Mouse (Mus musculus): ENCODE results near the gene Cry2. TPM values are rescaled to one million over a fixed set of nuclear protein-coding genes. Genes with fewer than 3 reads are reported as not detected.
A peak's percentile ranks its signal among the peaks of the same experiment; 100 is the strongest.

Cry2 gene
- polyA plus RNA-seq, 1 experiment from 2014 or later = 36.6 TPM

DNA sequence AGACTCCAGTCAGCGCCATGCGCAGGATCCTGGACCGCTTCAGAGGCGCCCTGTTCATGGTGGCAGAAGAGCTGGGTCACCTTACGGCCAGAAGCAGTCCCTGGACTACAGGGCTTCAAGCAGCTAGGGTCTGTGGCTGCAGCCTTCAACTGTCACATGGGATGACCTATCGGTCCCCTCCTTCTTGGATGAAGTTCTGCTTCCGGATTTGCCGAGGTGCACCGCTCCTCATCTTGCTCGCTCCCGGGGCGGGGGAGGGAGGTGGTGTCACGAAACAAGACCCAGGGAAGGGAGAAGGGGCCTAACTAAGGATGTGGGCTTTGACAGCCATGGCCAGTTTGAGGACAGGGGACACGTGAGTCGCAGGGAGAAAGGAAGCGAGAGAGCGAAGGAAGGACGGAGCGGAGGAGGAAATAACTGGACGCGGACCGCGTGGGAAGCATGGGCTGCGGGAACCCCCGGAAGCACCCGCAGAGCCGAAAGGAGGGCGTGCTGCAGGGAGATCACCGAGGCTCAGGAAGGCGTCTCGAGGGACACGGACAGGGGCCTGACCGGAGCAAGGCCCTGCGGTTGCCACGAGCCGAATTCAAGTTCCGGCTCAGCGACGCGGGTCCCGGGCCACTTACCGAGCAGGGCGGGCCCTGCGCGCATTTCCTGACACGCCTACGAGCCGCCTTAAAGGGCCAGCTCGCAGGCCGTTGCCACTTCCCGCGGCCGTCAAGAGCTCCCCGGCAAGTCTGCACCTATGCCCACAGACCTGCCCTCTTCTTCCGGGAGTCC is 25.5 kb upstream of the Cry2 start:
- peak overlapping the region; percentile 85 for H3K4me2 ChIP-seq (replicated peaks; ENCODE audit: low read depth, low read length)
- DNase-seq (ENCODE audit: low spot score) (peak; percentile 92), ATAC-seq (peak; percentile 92)
- H3K4me1 ChIP-seq (ENCODE audit: insufficient read depth, low read depth, low read length) = peaks cover 12% of the 10 kb centered on the region
- TF ChIP-seq EP300 (IDR thresholded peaks at IDR 0.05) (no peak), CTCF (IDR thresholded peaks at IDR 0.05) (no peak)
- H3K36me3 ChIP-seq (ENCODE audit: insufficient read depth, low read length) = peaks cover under 1% of the 10 kb centered on the region; the same call in 1 of the 2 replicates
- H3K9me3 ChIP-seq (ENCODE audit: low read length) = no peaks in the 10 kb centered on the region
- peak overlapping the region; percentile 4 for H3K27ac ChIP-seq (ENCODE audit: low read length)
- under 1% methylated on average over 53 of the region's 55 CpGs for whole genome bisulfite sequencing
- peak overlapping the region; percentile 30 for H3K9ac ChIP-seq (replicated peaks; ENCODE audit: low read depth)
- H3K27me3 ChIP-seq (replicated peaks; ENCODE audit: insufficient read depth, low read length) = no peaks in the 10 kb centered on the region
- H3K4me3 ChIP-seq (ENCODE audit: low read depth, low read length) = peak overlapping the region; percentile 47

- no peak overlapping the region for H3K27ac ChIP-seq (ENCODE audit: low read length)
These were observed 24.6 kb upstream of the Cry2 start for GRCm38 (mm10) chr2:92458481-92458880.

DNA sequence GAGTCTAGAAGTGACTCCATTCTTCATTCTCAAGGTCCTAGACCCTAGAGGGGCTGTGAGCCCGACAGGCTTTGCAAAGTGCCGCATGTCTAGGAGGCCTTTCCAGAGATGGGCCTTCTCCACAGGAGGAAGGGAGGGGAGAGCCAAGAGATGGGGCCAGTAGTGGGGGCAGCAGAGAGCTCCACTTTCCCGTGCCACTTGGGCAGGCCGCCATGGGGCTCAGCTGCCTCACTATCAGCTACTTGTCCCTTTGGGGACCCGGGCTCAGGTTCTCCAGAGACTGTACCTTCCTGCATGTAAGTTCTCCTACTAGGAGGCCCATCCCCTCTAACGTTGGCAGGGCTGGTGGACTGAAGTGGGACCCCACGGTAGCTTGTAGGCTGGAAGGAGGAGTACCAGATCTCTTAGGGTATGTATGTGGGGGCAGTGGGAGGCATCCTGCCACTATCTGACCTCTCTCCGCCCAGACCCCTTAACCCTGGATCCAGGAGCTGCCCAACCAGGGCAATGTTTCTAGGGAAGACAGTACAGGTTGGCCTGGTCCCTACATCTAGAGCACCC is 23.2 kb upstream of the Cry2 start:
- Histone ChIP-seq H3K4me3 (ENCODE audit: low read depth, low read length) (no peak overlapping the region), H3K27ac (ENCODE audit: low read length) (no peak overlapping the region), H3K36me3 (ENCODE audit: insufficient read depth, low read length) (peaks cover 8% of the 10 kb centered on the region), H3K27me3 (replicated peaks; ENCODE audit: insufficient read depth, low read length) (no peaks in the 10 kb centered on the region), H3K4me2 (replicated peaks; ENCODE audit: low read depth, low read length) (0 out of 2 replicates have a peak overlapping the region, but pooled peaks have one; percentile 11), H3K9ac (replicated peaks; ENCODE audit: low read depth) (no peak overlapping the region), H3K4me1 (ENCODE audit: insufficient read depth, low read depth, low read length) (peaks cover 12% of the 10 kb centered on the region), H3K9me3 (ENCODE audit: low read length) (no peaks in the 10 kb centered on the region)
- ATAC-seq (no peak), DNase-seq (ENCODE audit: low spot score) (no peak)
- 64% methylated on average over 8 of the region's 8 CpGs for WGBS
- TF ChIP-seq EP300 (IDR thresholded peaks at IDR 0.05) = no peak
- TF ChIP-seq CTCF (IDR thresholded peaks at IDR 0.05) = 0 out of 2 replicates have a peak, but pooled peaks have one; percentile 14

More at GRCm38 (mm10) chr2:92458481-92458880, 24.6 kb upstream of the Cry2 start:
- Histone ChIP-seq H3K9ac (replicated peaks; ENCODE audit: low read depth) (no peak overlapping the region), H3K9me3 (ENCODE audit: low read length) (no peaks in the 10 kb centered on the region), H3K4me3 (ENCODE audit: low read depth, low read length) (peak overlapping the region; percentile 47), H3K4me2 (replicated peaks; ENCODE audit: low read depth, low read length) (peak overlapping the region; percentile 85), H3K27me3 (replicated peaks; ENCODE audit: insufficient read depth, low read length) (no peaks in the 10 kb centered on the region), H3K36me3 (ENCODE audit: insufficient read depth, low read length) (peaks cover 4% of the 10 kb centered on the region; the same call in 1 of the 2 replicates), H3K4me1 (ENCODE audit: insufficient read depth, low read depth, low read length) (peaks cover 12% of the 10 kb centered on the region)
- TF ChIP-seq CTCF (IDR thresholded peaks at IDR 0.05) (no peak), EP300 (IDR thresholded peaks at IDR 0.05) (no peak)
- no peak for DNase-seq (ENCODE audit: low spot score)
- ATAC-seq = no peak
- WGBS = 43% methylated on average over 13 of the region's 13 CpGs

- H3K36me3 ChIP-seq (ENCODE audit: insufficient read depth, low read length) = peaks cover 8% of the 10 kb centered on the region
- H3K4me2 ChIP-seq (replicated peaks; ENCODE audit: low read depth, low read length) = no peak overlapping the region
- H3K27ac ChIP-seq (ENCODE audit: low read length) = no peak overlapping the region
- no peak for DNase-seq (ENCODE audit: low spot score)
- TF ChIP-seq EP300 (IDR thresholded peaks at IDR 0.05) (no peak), CTCF (IDR thresholded peaks at IDR 0.05) (no peak)
- no peak for ATAC-seq
- H3K9me3 ChIP-seq (ENCODE audit: low read length) = no peaks in the 10 kb centered on the region
- peaks cover 12% of the 10 kb centered on the region for H3K4me1 ChIP-seq (ENCODE audit: insufficient read depth, low read depth, low read length)
- 29% methylated on average over 2 of the region's 3 CpGs for WGBS
- H3K4me3 ChIP-seq (ENCODE audit: low read depth, low read length) = no peak overlapping the region
- no peaks in the 10 kb centered on the region for H3K27me3 ChIP-seq (replicated peaks; ENCODE audit: insufficient read depth, low read length)
- H3K9ac ChIP-seq (replicated peaks; ENCODE audit: low read depth) = no peak overlapping the region
These were observed 21.9 kb upstream of the Cry2 start for GRCm38 (mm10) chr2:92455704-92456103.

DNA sequence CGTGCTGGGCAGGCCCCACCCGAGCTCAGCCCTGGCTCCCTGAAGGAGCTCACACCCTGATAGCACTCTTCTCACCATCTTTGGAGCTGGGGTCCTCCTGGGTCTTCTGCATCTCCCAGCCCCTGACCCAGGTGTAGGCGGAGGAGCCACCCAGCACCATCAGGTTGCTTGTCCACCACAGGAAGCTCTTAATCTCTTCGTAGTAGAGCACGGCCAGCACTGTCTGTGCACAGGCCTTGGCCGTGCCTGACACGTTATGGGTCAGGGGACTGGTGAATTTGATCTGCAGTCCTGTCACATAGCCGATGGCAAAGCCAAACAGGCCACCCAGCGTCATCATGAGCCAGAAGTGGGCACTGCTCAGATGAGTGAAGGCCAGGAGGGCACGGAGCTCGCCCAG is 20.3 kb upstream of the Cry2 start:
- Histone ChIP-seq H3K9me3 (ENCODE audit: low read length) (no peaks in the 10 kb centered on the region), H3K9ac (replicated peaks; ENCODE audit: low read depth) (no peak overlapping the region), H3K27me3 (replicated peaks; ENCODE audit: insufficient read depth, low read length) (no peaks in the 10 kb centered on the region), H3K4me3 (ENCODE audit: low read depth, low read length) (no peak overlapping the region), H3K27ac (ENCODE audit: low read length) (no peak overlapping the region), H3K4me2 (replicated peaks; ENCODE audit: low read depth, low read length) (no peak overlapping the region), H3K4me1 (ENCODE audit: insufficient read depth, low read depth, low read length) (peaks cover 4% of the 10 kb centered on the region), H3K36me3 (ENCODE audit: insufficient read depth, low read length) (peaks cover 8% of the 10 kb centered on the region)
- TF ChIP-seq CTCF (IDR thresholded peaks at IDR 0.05) (no peak), EP300 (IDR thresholded peaks at IDR 0.05) (no peak)
- 88% methylated on average over 11 of the region's 11 CpGs for WGBS
- DNase-seq (ENCODE audit: low spot score) = no peak
- no peak for ATAC-seq

- DNase-seq (ENCODE audit: low spot score) (no peak), ATAC-seq (no peak)
- H3K4me2 ChIP-seq (replicated peaks; ENCODE audit: low read depth, low read length) = no peak overlapping the region
- no peak overlapping the region for H3K27ac ChIP-seq (ENCODE audit: low read length)
- no peaks in the 10 kb centered on the region for H3K9me3 ChIP-seq (ENCODE audit: low read length)
- no peak overlapping the region for H3K9ac ChIP-seq (replicated peaks; ENCODE audit: low read depth)
- no peak for TF ChIP-seq EP300 (IDR thresholded peaks at IDR 0.05)
- TF ChIP-seq CTCF (IDR thresholded peaks at IDR 0.05) = no peak
- no peaks in the 10 kb centered on the region for H3K4me1 ChIP-seq (ENCODE audit: insufficient read depth, low read depth, low read length)
- peaks cover 8% of the 10 kb centered on the region for H3K36me3 ChIP-seq (ENCODE audit: insufficient read depth, low read length)
- H3K4me3 ChIP-seq (ENCODE audit: low read depth, low read length) = no peak overlapping the region
- WGBS = 91% methylated on average over 3 of the region's 3 CpGs
- H3K27me3 ChIP-seq (replicated peaks; ENCODE audit: insufficient read depth, low read length) = no peaks in the 10 kb centered on the region
These were observed 17.3 kb upstream of the Cry2 start for GRCm38 (mm10) chr2:92451126-92451525.

Data from lung, postnatal 0 days (tissue).